Mouse (Mus musculus) myocyte (in vitro differentiated cells): ENCODE results near the gene Dbh.
A peak's percentile ranks its signal among the peaks of the same experiment; 100 is the strongest.

Source experiments
- CEBPB ChIP-seq: IDR thresholded peaks from 2 replicates; pipeline ENCODE4 v1.6.1; 2011; ENCODE audit warnings: mild to moderate bottlenecking, moderate library complexity; ENCODE audit not compliant: poor library complexity, insufficient read depth, severe bottlenecking
- E2F4 ChIP-seq: IDR thresholded peaks from one replicate; pipeline ENCODE4 v1.6.1; 2011; ENCODE audit warnings: mild to moderate bottlenecking, control low read depth, moderate library complexity; ENCODE audit not compliant: insufficient read depth
- MAX ChIP-seq: IDR thresholded peaks from one replicate; pipeline ENCODE4 v1.6.1; 2011; ENCODE audit warnings: low read depth, mild to moderate bottlenecking, control low read depth
- MYOD1 ChIP-seq, 3 experiments: IDR thresholded peaks; one replicate each; pipeline ENCODE4 v1.6.1; 2011; ENCODE audit warnings: control low read depth in 2 of 3, low read depth in 2 of 3, mild to moderate bottlenecking in 2 of 3, moderate library complexity in 1 of 3; ENCODE audit not compliant: insufficient read length in 2 of 3, control insufficient read depth in 1 of 3
- MYOG ChIP-seq, 3 experiments: IDR thresholded peaks; one replicate each; pipeline ENCODE4 v1.6.1; 2011; ENCODE audit warnings: control low read depth in 2 of 3, low read depth in 2 of 3, mild to moderate bottlenecking in 2 of 3; ENCODE audit not compliant: insufficient read length in 2 of 3, control insufficient read depth in 1 of 3, insufficient read depth in 1 of 3
- POLR2A ChIP-seq: IDR thresholded peaks from one replicate; pipeline ENCODE4 v1.6.1; 2011; ENCODE audit warnings: low read depth, mild to moderate bottlenecking, control low read depth, moderate library complexity; ENCODE audit not compliant: insufficient read length
- POLR2AphosphoS2 ChIP-seq: IDR thresholded peaks from one replicate; pipeline ENCODE4 v1.6.1; 2011; ENCODE audit warnings: low read depth, control low read depth; ENCODE audit not compliant: insufficient read length
- REST ChIP-seq: IDR thresholded peaks from one replicate; pipeline ENCODE4 v1.6.1; 2011; ENCODE audit warnings: mild to moderate bottlenecking, control low read depth, moderate library complexity; ENCODE audit not compliant: insufficient read depth, insufficient read length
- SRF ChIP-seq: IDR thresholded peaks from one replicate; pipeline ENCODE4 v1.6.1; 2011; ENCODE audit warnings: low read depth; ENCODE audit not compliant: control insufficient read depth, insufficient read length
- TCF3 ChIP-seq: IDR thresholded peaks from one replicate; pipeline ENCODE4 v1.6.1; 2011; ENCODE audit warnings: low read depth, control low read depth; ENCODE audit not compliant: insufficient read length
- USF1 ChIP-seq: IDR thresholded peaks from one replicate; pipeline ENCODE4 v1.6.1; 2011; ENCODE audit warnings: low read depth, mild to moderate bottlenecking, control low read depth, moderate library complexity

DNA sequence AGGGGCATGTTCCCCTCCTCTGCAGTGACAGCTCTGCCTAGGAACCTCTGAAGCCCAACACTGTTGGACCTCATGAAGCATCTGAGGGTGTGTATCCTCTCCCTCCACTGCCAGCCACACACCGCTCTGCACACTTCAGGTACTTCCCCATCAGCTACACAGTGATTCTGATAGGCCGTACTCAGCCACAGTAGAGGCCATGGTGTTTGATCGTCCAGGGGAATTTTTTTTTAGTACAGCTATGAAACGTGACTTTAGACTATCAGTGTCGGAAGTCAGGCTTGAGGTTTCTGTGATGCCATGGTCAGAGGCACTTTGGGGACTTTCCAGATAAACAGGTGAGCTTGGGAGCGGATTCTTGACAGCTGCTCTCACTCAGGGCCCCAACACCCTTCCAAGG lies 22.5 kb downstream of the Dbh start:
- no peak for TF ChIP-seq POLR2AphosphoS2
- no peak for TF ChIP-seq SRF
- TF ChIP-seq CEBPB = no peak
- no peak for TF ChIP-seq POLR2A
- TF ChIP-seq USF1 = no peak
- no peak for TF ChIP-seq E2F4
- peak in 1 of 3 experiments; percentile 33 for TF ChIP-seq MYOD1 (IDR thresholded peaks at IDR 0.05; ENCODE audit: control insufficient read depth in 1 of 3, insufficient read length in 2 of 3, low read depth in 2 of 3)
- TF ChIP-seq TCF3 = no peak
- no peak for TF ChIP-seq MAX
- TF ChIP-seq MYOG (IDR thresholded peaks at IDR 0.05; ENCODE audit: control insufficient read depth in 1 of 3, insufficient read depth in 1 of 3, insufficient read length in 2 of 3, low read depth in 2 of 3) = peak in 1 of 3 experiments; percentile 48
- no peak for TF ChIP-seq REST
